Mouse (Mus musculus): ENCODE results near the gene Phactr3.
"Not testable (repeated sequence)": the region's sequence is repeated elsewhere in the genome, so short reads cannot be mapped to it uniquely, and the experiment has no call there.

Gene Phactr3

GRCm38 (mm10) chr2:178326750-178327465 is 208.1 kb downstream of the Phactr3 start:
- CTCF ChIA-PET, result interaction anchor here in 3 of 4 experiments (0.6 to 1.5 kb wide), 8 partner anchors 11 to 225 kb away, joined by 3 to 6 read pairs (median 4); no protein-coding TSS in a partner anchor
- POLR2A ChIA-PET, result interaction anchor here in 1 of 4 experiments (1.1 to 1.5 kb wide), 3 partner anchors 11 to 22 kb away, joined by 3 to 6 read pairs (median 4); no protein-coding TSS in a partner anchor

- ChIA-PET CTCF (interaction anchor here in 3 of 4 experiments (0.6 to 1.5 kb wide), 9 partner anchors 10 to 540 kb away, joined by 3 to 6 read pairs (median 4); no protein-coding TSS in a partner anchor), POLR2A (interaction anchor here in 1 of 4 experiments (1.1 to 1.5 kb wide), 3 partner anchors 10 to 23 kb away, joined by 3 to 6 read pairs (median 4); no protein-coding TSS in a partner anchor)
Observed at GRCm38 (mm10) chr2:178327466-178328040, 208.8 kb downstream of the Phactr3 start.

- POLR2A ChIA-PET, result no interaction called here
Observed at GRCm38 (mm10) chr2:178329551-178329950, 210.8 kb downstream of the Phactr3 start.

DNA sequence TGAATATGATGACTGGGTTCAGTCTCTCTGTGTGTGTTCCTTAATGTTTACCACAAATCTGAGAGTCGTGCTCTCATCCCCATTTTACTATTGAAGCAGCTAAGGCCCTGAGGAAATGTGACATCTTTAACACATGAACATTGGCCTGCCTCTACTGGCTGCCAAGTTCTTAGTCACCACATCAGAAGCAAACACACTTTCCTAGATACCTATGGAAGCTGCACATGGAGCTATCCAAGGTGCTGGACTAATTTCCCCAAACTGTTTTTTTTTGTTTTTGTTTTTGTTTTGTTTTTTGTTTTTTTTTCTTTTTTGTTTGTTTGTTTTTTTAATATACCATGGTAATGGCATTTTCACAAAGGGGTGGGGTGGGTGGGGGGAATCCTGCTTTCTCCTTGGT is 211.2 kb downstream of the Phactr3 start:
- POLR2A ChIA-PET, result no interaction called here
- CTCF ChIA-PET, result interaction anchor here in 3 of 4 experiments (0.6 to 1.6 kb wide), 7 partner anchors 42 to 232 kb away, joined by 3 to 9 read pairs (median 3); no protein-coding TSS in a partner anchor

More at GRCm38 (mm10) chr2:178329551-178329950, 210.8 kb downstream of the Phactr3 start:
- CTCF ChIA-PET, result interaction anchor here in 3 of 4 experiments (0.6 to 1.6 kb wide), 6 partner anchors 54 to 231 kb away, joined by 3 to 9 read pairs (median 3); no protein-coding TSS in a partner anchor

DNA sequence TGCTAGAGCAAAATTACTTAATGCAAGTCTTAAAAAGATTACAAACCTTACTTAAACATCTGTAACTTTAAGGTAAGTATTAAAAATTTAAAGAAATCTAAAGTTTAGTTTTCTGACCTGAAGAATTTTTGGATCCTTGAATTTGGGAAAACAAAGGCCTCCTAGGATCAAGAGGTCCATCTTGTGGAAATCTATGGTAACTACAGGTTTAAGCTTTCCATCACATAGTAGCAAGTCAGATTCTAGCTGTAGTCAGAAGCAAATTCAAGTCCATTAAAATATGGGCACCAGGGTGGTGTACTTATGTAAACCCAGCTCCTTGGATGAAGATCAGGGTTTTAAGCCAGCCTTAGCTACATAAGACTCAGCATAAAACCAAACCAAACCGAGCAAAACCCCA is 219.1 kb downstream of the Phactr3 start:
- ChIA-PET CTCF (interaction anchor here (0.5 to 4.8 kb wide), 34 partner anchors 10 to 246 kb away, joined by 3 to 39 read pairs (median 4); partner anchors contain the start of gene Phactr3 (in 1 of the 4)), POLR2A (interaction anchor here in 1 of 4 experiments (1.9 kb wide), 1 partner anchor 11 kb away, joined by 6 read pairs; no protein-coding TSS in a partner anchor)

GRCm38 (mm10) chr2:178339044-178339443 is 220.3 kb downstream of the Phactr3 start:
- CTCF ChIA-PET, result interaction anchor here (0.6 to 4.8 kb wide), 16 partner anchors 9 to 241 kb away, joined by 3 to 39 read pairs (median 7); no protein-coding TSS in a partner anchor
- POLR2A ChIA-PET, result no interaction called here

DNA sequence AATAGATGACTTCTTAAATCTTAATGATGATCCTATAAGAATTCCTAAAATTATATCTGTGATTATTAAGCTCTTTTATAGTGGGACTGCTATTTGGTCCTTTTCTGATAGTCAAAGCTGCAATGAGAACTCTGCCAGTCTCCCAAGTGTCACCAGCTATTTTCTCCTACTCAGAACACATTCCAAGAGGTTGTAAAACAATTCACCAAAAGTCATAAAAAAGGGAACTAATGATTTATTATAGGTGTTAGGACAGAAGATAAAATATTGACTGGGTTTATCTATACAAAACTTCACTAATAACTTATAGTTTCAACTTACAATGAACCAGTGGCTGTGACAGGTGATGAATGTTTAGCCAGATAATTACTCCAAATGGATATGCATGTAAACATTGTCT is 223.3 kb downstream of the Phactr3 start:
- POLR2A ChIA-PET, result not testable (repeated sequence)
- CTCF ChIA-PET, result interaction anchor here in 3 of 4 experiments (0.5 to 1.6 kb wide), 4 partner anchors 55 to 244 kb away, joined by 3 to 4 read pairs (median 3); no protein-coding TSS in a partner anchor

GRCm38 (mm10) chr2:178342597-178342996 is 223.8 kb downstream of the Phactr3 start:
- ChIA-PET POLR2A (interaction anchor here in 1 of 4 experiments (0.6 kb wide), 1 partner anchor 1269 kb away, joined by 5 read pairs; the partner anchor contains the start of gene Gm14401), CTCF (interaction anchor here in 1 of 4 experiments (0.9 to 1.6 kb wide), 3 partner anchors 205 to 243 kb away, joined by 3 to 4 read pairs (median 3); no protein-coding TSS in a partner anchor)

Data from embryonic stem cell, embryonic (primary cell).